Mouse (Mus musculus): ENCODE measurements around the gene Calr3.

GRCm38 (mm10) chr8:72458457-72458856 lies 14.8 kb upstream of the Calr3 start:
- TF ChIP-seq POLR2A (IDR thresholded peaks at IDR 0.05; ENCODE audit: control insufficient read depth in 1 of 2, insufficient read depth in 1 of 2, low read depth in 1 of 2, low read length in 2 of 2, poor library complexity in 1 of 2) = no peak
- no peak for TF ChIP-seq USF1 (IDR thresholded peaks at IDR 0.05; ENCODE audit: low read depth, low read length)
- no peak for TF ChIP-seq GATA1 (IDR thresholded peaks at IDR 0.05; ENCODE audit: low read depth, low read length)
- no peak for TF ChIP-seq TBP (IDR thresholded peaks at IDR 0.05; ENCODE audit: low read depth, low read length)
- TF ChIP-seq MAZ (IDR thresholded peaks at IDR 0.05; ENCODE audit: low read depth, low read length) = no peak
- no peak for TF ChIP-seq TCF12 (IDR thresholded peaks at IDR 0.05; ENCODE audit: low read depth, low read length)
- no peak for TF ChIP-seq ETS1 (IDR thresholded peaks at IDR 0.05; ENCODE audit: low read depth, low read length)
